Mouse (Mus musculus): ENCODE measurements at regions not wholly inside any gene's neighbourhood (a gene's known extent, or its start where the extent isn't known, plus 50 kb on each side); places are given as distances from the start of the nearest gene placed in this dataset.

GRCm38 (mm10) chr16:29799893-29800292 lies 220.8 kb downstream of the Opa1 start:
- DNase-seq (ENCODE audit: low spot score), result no peak

- no peak for DNase-seq (ENCODE audit: low spot score)
Measured at GRCm38 (mm10) chr16:29800457-29800856, 221.3 kb downstream of the Opa1 start.

DNA sequence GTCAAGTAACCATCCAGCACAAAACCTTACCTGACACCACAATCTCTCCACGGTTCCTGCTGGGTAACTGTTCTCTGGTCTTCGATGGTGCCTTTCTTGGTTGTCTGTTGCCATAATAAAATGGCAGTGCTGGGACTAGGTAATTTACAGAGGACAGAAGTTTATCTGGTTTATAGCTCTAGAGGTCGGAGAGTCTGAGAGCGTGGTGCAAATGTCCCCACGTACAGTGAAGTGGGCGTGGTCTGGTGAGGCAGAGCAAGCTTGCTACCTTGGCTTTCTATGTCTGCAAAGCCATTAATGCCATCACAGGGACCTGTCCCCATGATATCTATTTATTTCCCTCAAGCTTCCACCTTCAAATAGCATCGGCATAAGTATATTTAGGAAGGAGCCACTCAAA lies 223.0 kb downstream of the Opa1 start:
- DNase-seq (ENCODE audit: low spot score), result no peak

GRCm38 (mm10) chr16:29802603-29803002 lies 223.5 kb downstream of the Opa1 start:
- no peak for DNase-seq (ENCODE audit: low spot score)

DNA sequence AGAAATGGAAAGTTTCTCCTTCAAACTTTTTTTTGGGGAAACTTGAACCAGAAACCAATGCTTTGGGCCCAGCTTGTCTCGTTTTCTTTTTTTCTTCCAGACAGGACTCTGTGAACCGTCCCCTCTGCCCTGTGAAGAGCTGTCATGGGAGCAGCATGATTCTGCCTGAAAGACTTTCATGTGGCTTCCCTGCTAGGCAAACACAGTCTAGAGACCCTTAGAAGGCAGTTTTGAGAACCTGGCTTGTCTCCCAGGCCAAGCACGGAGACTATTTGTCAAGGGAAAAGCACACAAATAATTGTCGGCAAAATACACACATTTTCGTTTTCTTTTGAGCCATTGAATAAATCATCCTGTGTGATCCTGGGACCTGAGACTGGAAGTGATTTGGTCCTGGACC lies 228.7 kb downstream of the Opa1 start:
- DNase-seq (ENCODE audit: low spot score), result no peak

DNA sequence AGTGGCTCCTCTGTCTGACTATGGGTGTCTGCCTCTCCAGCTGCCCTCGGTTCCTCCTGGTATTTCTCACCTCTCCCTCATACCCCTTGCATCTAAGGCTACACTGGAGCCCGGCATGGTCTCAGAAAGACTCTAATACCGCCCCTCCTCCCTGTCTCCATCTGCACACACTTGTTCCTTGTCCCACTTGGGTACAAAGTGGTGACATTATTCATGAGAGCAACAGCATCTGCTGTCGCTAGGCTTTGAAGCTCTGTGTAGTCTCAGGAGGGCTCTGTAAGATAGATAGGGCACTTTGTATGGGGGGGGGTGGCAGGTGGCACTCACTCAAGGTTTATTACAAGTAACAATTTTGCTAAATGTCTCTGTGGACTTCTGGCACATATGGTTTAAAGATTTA lies 229.7 kb downstream of the Opa1 start:
- no peak for DNase-seq (ENCODE audit: low spot score)

GRCm38 (mm10) chr16:29813411-29814038 lies 234.4 kb downstream of the Opa1 start:
- DNase-seq (ENCODE audit: low spot score), result peak; percentile 60

DNA sequence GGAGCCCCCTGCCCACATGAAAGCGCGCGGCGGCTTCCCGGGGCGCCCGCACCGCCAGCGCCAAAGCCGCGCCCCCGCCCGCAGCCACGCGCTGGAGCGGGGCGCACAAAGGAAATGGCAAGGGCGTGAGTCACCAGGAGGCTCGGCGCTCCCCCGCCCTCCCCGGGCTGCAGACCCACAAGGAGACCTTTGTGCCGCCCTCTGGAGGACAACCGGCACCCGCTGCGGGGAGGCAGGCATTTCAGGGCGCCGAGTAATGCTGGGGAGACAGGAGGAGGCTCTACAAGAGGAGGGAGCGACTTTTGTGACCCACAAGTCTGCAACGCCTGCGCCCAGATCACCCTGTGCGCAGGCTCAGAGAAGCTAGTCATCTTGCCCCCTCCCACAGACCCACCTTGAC lies 234.9 kb downstream of the Opa1 start:
- peak; percentile 86 for DNase-seq (ENCODE audit: low spot score)

DNA sequence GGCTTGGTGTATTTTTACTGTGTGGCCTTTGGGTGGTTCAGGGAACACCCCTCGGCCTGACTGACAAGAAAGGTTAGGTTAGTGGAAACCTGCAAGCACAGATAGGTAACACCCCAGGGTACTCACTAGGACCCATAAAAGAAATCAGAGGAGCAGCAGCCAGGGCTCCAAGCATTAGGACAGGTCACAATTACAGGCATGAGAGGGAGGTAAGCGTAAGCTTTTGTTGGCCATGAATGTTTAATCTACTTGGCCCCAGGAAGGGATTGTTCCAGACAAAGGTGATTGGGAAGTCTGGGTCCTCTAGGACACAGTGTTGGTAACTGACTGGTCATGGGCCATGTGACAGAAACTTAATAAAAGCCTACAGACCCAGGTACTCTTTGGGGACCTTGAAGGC lies 235.5 kb downstream of the Opa1 start:
- DNase-seq (ENCODE audit: low spot score), result no peak

- DNase-seq (ENCODE audit: low spot score), result no peak
Measured at GRCm38 (mm10) chr16:29815200-29815599, 236.1 kb downstream of the Opa1 start.

GRCm38 (mm10) chr16:29815632-29816337 lies 236.7 kb downstream of the Opa1 start:
- no peak for DNase-seq (ENCODE audit: low spot score)

GRCm38 (mm10) chr16:29816681-29817369 lies 237.7 kb downstream of the Opa1 start:
- DNase-seq (ENCODE audit: low spot score), result no peak

GRCm38 (mm10) chr16:29818807-29819440 lies 239.8 kb downstream of the Opa1 start:
- DNase-seq (ENCODE audit: low spot score), result no peak

DNA sequence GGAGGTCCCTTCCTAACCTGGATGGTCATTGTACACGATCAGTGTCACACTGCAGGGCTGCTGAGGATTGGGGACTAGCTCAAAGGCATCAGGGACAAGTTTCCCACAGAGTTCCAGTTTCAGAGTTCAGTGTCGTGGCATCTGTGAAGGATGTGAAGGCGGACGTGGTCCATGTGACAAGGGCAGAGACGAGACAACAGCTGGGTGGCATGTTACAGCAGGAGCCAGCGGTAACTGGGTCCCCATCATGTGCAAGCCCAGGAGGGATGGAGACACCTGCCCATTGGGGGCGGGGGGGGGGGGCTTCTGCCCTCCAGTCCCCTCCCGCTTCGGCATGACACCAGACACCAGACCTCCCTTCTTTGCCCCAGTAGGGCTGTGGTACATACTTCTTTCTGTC lies 241.6 kb downstream of the Opa1 start:
- DNase-seq (ENCODE audit: low spot score), result no peak

- no peak for DNase-seq (ENCODE audit: low spot score)
Measured at GRCm38 (mm10) chr16:29822110-29822509, 242.1 kb upstream of the Hes1 start.

- no peak for DNase-seq (ENCODE audit: low spot score)
Measured at GRCm38 (mm10) chr16:29822843-29823401, 241.3 kb upstream of the Hes1 start.

DNA sequence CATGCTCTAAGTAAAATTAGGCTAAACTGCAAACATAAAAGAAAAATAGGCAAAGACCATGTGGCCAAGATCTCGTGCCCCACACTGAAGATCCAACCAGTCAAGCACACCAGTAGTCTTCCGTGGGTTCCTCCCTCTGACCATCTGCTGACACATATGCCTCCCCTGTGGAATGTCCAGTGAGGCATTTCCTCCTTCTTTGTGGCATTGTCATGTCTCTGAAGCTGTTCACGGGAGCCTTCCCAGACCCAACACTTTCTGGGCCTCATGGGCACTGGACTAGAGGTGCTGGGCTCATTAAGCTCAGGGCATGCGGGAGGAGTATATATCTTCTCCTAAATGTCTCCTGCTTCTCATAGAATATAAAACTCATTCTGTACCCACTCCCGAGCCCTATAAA lies 237.3 kb upstream of the Hes1 start:
- no peak for DNase-seq (ENCODE audit: low spot score)

DNA sequence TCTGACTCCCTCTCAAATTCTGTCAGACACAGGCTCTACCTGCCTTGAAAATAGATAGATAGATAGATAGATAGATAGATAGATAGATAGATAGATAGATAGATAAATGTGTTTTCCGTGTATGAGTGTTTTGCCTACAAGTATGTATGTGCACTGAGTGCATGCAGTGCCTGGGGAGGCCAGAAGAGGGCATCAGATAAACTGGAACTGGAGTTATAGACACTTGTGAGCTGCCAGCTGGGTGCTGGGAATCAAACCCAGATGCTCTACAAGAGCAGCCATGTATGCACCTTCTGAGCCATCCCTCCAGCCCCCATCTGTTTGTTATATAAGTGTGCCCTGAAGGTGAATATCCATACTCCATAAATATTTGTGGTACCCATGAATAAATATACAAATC lies 236.4 kb upstream of the Hes1 start:
- DNase-seq (ENCODE audit: low spot score), result no peak

DNA sequence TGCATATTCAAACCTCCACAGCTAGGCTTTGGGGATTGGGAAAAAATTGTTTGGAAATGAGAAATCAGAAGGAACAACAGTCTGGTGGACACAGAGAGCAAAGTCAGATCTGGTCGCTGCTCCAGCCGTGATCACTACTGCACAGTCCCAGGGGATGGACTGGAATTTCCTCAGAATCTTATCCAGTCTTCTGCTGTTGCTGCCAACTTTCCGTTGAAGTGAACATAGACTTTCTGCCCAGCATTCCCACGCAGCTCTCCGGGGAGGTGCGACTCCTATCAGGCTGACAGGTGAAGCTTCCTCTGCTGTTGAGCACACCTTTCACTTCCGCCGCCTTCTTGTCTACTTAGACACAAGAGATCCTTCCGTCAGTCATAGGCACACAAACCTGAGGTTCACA lies 234.7 kb upstream of the Hes1 start:
- no peak for DNase-seq (ENCODE audit: low spot score)

GRCm38 (mm10) chr16:29830101-29830500 lies 234.1 kb upstream of the Hes1 start:
- no peak for DNase-seq (ENCODE audit: low spot score)

GRCm38 (mm10) chr16:29833298-29833697 lies 230.9 kb upstream of the Hes1 start:
- DNase-seq (ENCODE audit: low spot score), result no peak

- DNase-seq (ENCODE audit: low spot score), result no peak
Measured at GRCm38 (mm10) chr16:29833875-29834274, 230.3 kb upstream of the Hes1 start.

DNA sequence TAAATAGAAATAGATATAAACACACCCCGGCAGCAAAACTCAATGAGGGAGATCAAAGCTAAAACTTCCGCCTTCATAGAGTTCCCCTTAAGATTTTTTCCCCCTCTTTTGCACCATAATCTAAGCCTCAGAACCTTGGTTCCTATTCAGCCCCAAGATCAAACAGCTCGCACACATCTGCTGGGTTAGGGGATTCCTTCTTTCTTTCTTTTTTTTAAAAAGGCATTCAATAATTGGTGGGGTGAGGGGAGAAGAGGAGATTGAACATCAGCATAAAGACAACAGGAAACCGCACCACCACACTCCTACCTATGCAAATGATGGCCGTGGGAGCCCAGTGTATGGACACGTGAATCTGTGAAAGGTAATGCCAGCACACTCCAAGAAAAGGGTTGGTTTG lies 229.5 kb upstream of the Hes1 start:
- DNase-seq (ENCODE audit: low spot score), result no peak
